Mouse (Mus musculus) kidney, embryonic 16.5 days (tissue): ENCODE measurements at regions not wholly inside any gene's neighbourhood (a gene's known extent, or its start where the extent isn't known, plus 50 kb on each side); places are given as distances from the start of the nearest gene placed in this dataset.

Experiments used
- ATAC-seq: fragments of 200-750 bp; cut with Nextera tagmentation; 2 replicates; pipeline ENCODE4 v1.8.0; 2017; ENCODE audit warnings: moderate TSS enrichment; ENCODE audit not compliant: low FRiP score, low TSS enrichment
- H3K27ac ChIP-seq: fragments of 300-500 bp; sonication (generic); 2 replicates; pipeline ENCODE4 v1.5.1; 2014; ENCODE audit warnings: low read length
- H3K27me3 ChIP-seq: fragments of 300-500 bp; sonication (generic); 2 replicates; pipeline ENCODE4 v1.6.1; 2014; ENCODE audit warnings: low read length, control low read depth, mixed read lengths; ENCODE audit not compliant: insufficient read depth
- H3K36me3 ChIP-seq: fragments of 300-500 bp; sonication (generic); 2 replicates; pipeline ENCODE4 v1.6.1; 2014; ENCODE audit warnings: low read length, control low read depth, mixed read lengths; ENCODE audit not compliant: insufficient read depth
- H3K4me1 ChIP-seq: fragments of 300-500 bp; sonication (generic); 2 replicates; pipeline ENCODE4 v1.6.1; 2014; ENCODE audit warnings: low read length, control low read depth, mixed read lengths; ENCODE audit not compliant: insufficient read depth
- H3K4me2 ChIP-seq: fragments of 300-500 bp; sonication (generic); replicated peaks from 2 replicates; pipeline ENCODE4 v1.6.1; 2014; ENCODE audit warnings: low read depth, low read length
- H3K4me3 ChIP-seq: fragments of 300-500 bp; sonication (generic); 2 replicates; pipeline ENCODE4 v1.5.1; 2014; ENCODE audit warnings: mild to moderate bottlenecking, low read length
- H3K9ac ChIP-seq: fragments of 300-500 bp; sonication (generic); replicated peaks from 2 replicates; pipeline ENCODE4 v1.6.1; 2014; ENCODE audit warnings: low read length
- H3K9me3 ChIP-seq: fragments of 300-500 bp; sonication (generic); 2 replicates; pipeline ENCODE4 v1.6.1; 2016; ENCODE audit warnings: low read length, control low read depth
- WGBS: fragments of 180-500 bp; shearing (Covaris S2); extraction: QIAGEN DNeasy Blood & Tissue Kit; methylation state at CpG from one replicate; pipeline ENCODE4 v1.1.7; 2014; 5-methylcytosine and 5-hydroxymethylcytosine counted together

DNA sequence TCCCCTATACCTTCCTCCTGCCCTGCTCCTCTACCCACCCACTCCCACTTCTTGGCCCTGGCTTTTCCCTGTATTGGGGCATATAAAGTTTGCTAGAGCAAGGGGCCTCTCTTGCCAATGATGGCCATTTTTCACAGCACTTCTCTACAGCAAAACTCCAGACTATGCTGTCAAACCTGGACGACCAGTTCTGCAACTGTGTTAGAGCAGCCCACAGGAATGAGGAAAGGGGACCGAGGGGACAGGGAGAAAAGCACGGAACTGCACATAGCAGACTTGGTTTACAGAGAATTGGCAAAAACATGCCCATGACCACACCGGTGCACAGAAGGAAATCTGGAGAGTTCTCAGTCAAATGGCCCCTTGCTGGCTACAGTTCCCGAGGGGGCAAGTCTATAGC is 312.7 kb downstream of the Gm10295 start:
- H3K4me1 ChIP-seq, result no peaks in the 10 kb centered on the region
- no peak overlapping the region for H3K4me3 ChIP-seq
- whole genome bisulfite sequencing, result 72% methylated on average over 5 of the region's 5 CpGs
- ATAC-seq, result peak; percentile 46; the same call in 1 of the 2 replicates
- H3K9me3 ChIP-seq, result no peaks in the 10 kb centered on the region
- H3K4me2 ChIP-seq, result no peak overlapping the region
- no peaks in the 10 kb centered on the region for H3K27me3 ChIP-seq
- H3K27ac ChIP-seq, result peak overlapping the region; percentile 55
- no peaks in the 10 kb centered on the region for H3K36me3 ChIP-seq
- H3K9ac ChIP-seq, result no peak overlapping the region

DNA sequence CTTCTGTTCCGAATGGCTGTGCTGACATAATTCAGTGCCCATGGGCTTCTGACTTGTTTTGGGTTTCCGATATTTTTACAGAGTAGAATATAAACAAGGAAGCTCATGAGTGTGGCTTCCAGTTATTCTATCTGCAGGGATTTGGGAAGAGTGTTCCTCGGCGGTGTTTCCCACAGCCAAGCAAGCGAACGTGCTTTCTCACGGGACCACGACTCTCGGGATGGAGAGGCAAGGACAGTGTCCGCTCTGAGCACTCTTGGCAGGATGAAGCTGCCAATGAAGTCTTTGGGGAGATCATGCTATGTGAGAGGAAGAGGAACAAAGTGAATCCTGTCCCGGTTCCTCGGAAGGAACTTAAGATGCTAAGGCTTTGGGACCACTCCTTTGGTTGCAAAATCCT is 318.2 kb downstream of the Gm10295 start:
- no peak for ATAC-seq
- no peak overlapping the region for H3K4me3 ChIP-seq
- H3K36me3 ChIP-seq, result no peaks in the 10 kb centered on the region
- 69% methylated on average over 12 of the region's 12 CpGs for WGBS
- H3K4me2 ChIP-seq, result no peak overlapping the region
- no peaks in the 10 kb centered on the region for H3K27me3 ChIP-seq
- no peaks in the 10 kb centered on the region for H3K4me1 ChIP-seq
- peak overlapping the region; percentile 16 for H3K27ac ChIP-seq
- no peak overlapping the region for H3K9ac ChIP-seq
- H3K9me3 ChIP-seq, result no peaks in the 10 kb centered on the region

DNA sequence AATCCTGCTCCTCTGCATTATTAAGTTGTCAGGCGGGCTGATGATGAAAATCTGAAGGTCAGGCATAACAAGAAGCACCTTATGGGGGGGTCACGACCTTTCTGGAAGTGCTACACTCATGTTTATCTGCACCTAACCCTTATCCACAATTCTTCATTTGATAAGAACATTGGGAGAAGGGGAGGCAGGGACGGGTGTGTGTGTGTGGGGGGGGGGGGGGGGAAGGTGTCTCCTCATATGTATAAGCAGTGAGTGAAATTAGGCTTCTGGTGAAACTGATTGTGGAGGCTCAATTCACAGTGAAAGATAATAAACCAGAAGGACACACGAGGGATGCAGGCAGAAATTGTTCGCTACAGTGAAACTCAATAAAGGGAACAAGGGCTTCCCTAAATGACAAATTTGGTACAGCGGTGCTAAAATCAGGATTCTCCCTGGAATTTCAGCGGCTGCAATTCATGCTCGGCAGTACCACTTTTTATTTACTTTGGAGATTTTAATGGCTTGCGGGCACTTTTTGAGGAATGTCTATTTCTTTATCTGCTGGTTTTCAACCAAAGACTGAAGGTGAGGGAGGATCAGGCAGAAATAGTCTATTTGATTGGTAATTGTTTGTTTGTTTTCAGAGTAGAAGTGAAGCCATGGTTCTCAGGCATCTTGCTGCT is 327.2 kb downstream of the Gm10295 start:
- H3K4me3 ChIP-seq, result peak overlapping the region; percentile 46
- WGBS, result 7% methylated on average over 9 of the region's 9 CpGs
- no peaks in the 10 kb centered on the region for H3K27me3 ChIP-seq
- H3K9me3 ChIP-seq, result no peaks in the 10 kb centered on the region
- no peaks in the 10 kb centered on the region for H3K36me3 ChIP-seq
- ATAC-seq, result 0 out of 2 replicates have a peak, but pooled peaks have one; percentile 46
- H3K4me1 ChIP-seq, result peaks cover 20% of the 10 kb centered on the region
- peak overlapping the region; percentile 80 for H3K27ac ChIP-seq
- H3K9ac ChIP-seq, result peak overlapping the region; percentile 72
- peak overlapping the region; percentile 69 for H3K4me2 ChIP-seq

DNA sequence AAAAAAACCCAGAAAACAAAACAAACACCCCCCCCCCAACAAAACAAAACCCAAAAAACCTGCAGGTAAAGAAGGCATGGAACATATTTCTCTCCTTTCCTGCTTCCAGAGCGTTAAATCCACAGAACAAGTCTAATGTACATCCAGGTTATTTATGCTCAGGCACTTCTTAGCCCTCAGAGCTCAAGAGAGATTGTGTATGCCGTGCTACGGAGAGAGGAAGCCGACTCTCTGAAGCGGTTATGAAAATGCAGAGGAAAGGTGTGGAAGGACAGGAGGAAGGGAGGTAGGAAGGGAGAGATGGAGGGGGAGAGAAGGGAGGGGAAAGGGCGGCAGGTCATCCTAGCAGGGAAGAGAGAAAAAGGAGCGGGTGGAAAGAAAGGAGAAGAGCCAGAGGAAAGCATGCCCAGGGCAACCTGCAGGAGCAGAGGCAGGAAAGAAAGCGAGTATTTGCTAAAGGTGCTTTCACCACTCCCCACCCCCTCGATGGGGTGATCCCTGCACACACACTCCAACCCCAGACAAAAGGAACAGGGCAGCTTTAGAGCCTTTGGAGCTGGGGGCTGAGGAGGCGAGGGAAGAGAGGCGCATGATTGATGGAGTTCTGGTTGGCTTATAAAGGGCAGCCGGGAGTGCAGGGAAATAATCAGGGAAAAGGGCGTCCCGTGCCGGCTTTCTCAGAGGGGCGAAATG is 327.9 kb downstream of the Gm10295 start:
- no peaks in the 10 kb centered on the region for H3K36me3 ChIP-seq
- H3K4me1 ChIP-seq, result peaks cover 20% of the 10 kb centered on the region
- peak overlapping the region; percentile 72 for H3K9ac ChIP-seq
- 2% methylated on average over 16 of the region's 16 CpGs for WGBS
- no peaks in the 10 kb centered on the region for H3K27me3 ChIP-seq
- peak overlapping the region; percentile 46 for H3K4me3 ChIP-seq
- H3K4me2 ChIP-seq, result peak overlapping the region; percentile 69
- peak; percentile 92 for ATAC-seq
- no peaks in the 10 kb centered on the region for H3K9me3 ChIP-seq
- peak overlapping the region; percentile 80 for H3K27ac ChIP-seq
